Comparison of ENCODE assay signal across 19 mouse cellular contexts in the genomic region with DNA sequence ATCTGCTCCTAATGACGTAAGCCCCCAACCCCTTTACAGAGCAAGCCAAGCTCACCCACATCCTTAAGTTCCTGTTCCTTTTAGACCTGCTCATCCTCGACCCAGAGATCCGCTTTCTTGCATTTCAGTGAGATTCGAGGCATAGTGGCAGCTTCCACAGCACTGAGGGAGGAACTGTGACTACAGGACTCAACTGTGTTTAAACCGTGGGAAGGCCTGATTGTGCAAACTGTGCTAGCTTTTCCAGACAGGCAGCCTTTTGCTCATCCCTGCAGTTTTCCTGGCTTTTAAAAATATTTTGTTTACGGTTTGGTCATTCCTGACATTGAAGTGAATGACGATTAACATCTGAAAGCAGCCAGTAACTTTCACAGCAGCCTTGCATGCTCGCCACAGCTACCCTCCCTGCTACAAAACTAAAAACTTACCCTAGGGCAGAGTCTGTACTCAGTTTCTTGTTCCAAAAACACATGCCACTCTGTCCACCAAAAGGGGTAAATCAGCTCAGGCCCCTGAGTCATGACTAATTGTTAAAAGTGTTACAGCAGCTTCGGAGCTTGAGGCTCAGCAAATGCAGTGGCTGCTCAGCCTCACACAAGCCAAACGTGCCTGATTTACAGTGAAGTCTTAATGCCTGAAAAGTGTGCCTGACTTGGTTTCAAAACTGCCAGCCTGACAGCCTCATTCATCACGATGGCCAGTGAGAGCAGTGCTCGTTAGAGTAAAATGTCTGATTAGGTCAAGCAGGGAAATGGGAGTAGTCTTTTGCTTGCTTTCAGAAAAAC. TPM values are rescaled to one million over a fixed set of nuclear protein-coding genes. Genes with fewer than 3 reads are reported as not detected.
DNase-seq lines count a peak whose midpoint lies in the region; ATAC-seq and TF ChIP-seq lines count a peak whose summit lies in the region.
"Had no signal": no experiment of that assay in that cellular context is flagged by ENCODE, and none has a peak within 500 bp of the region (broad histone marks: within the 10 kb centered on the region; RNA-seq: fewer than 3 reads in every experiment).

No protein-coding gene starts in this region.

- no peak overlapping the region for H3K27ac ChIP-seq in hindbrain, embryonic 16.5 days (ENCODE audit: low read depth, low read length)
- no peak overlapping the region for H3K27ac ChIP-seq in hindbrain, embryonic 11.5 days (ENCODE audit: low read depth, low read length)
- no peak overlapping the region for H3K27ac ChIP-seq in neural tube, embryonic 12.5 days
- H3K27ac ChIP-seq in forebrain, embryonic 14.5 days (ENCODE audit: low read depth, low read length): no peak overlapping the region; the same call in 1 of the 2 replicates
- no peak overlapping the region for H3K27ac ChIP-seq in intestine, postnatal 0 days (ENCODE audit: low read depth, low read length)

- WGBS in hindbrain, embryonic 16.5 days: 72% methylated on average over 12 of the region's 12 CpGs
- 85% methylated on average over 12 of the region's 12 CpGs for WGBS in hindbrain, embryonic 11.5 days
- 75% methylated on average over 12 of the region's 12 CpGs for WGBS in neural tube, embryonic 12.5 days
- WGBS in forebrain, embryonic 14.5 days: 57% methylated on average over 12 of the region's 12 CpGs
- 80% methylated on average over 12 of the region's 12 CpGs for WGBS in intestine, postnatal 0 days

- no peaks in the 10 kb centered on the region for H3K4me1 ChIP-seq in hindbrain, embryonic 16.5 days (ENCODE audit: control insufficient read depth, insufficient read depth, low read depth, low read length)
- no peaks in the 10 kb centered on the region for H3K4me1 ChIP-seq in hindbrain, embryonic 11.5 days (replicated peaks; ENCODE audit: control insufficient read depth, insufficient read depth, low read length)
- H3K4me1 ChIP-seq in neural tube, embryonic 12.5 days: no peaks in the 10 kb centered on the region
- no peaks in the 10 kb centered on the region for H3K4me1 ChIP-seq in forebrain, embryonic 14.5 days (ENCODE audit: control insufficient read depth, insufficient read depth, low read length)
- H3K4me1 ChIP-seq in intestine, postnatal 0 days (replicated peaks; ENCODE audit: control insufficient read depth, insufficient read depth, low read length): no peaks in the 10 kb centered on the region

- no peak overlapping the region for H3K9ac ChIP-seq in hindbrain, embryonic 16.5 days (ENCODE audit: low read depth, low read length)
- H3K9ac ChIP-seq in hindbrain, embryonic 11.5 days (ENCODE audit: low read depth, low read length): no peak overlapping the region
- H3K9ac ChIP-seq in neural tube, embryonic 12.5 days: no peak overlapping the region
- H3K9ac ChIP-seq in forebrain, embryonic 14.5 days (ENCODE audit: low read length): no peak overlapping the region
- no peak overlapping the region for H3K9ac ChIP-seq in intestine, postnatal 0 days (ENCODE audit: low read depth, low read length)

- no peak overlapping the region for H3K4me2 ChIP-seq in hindbrain, embryonic 16.5 days (ENCODE audit: low read length)
- H3K4me2 ChIP-seq in hindbrain, embryonic 11.5 days (replicated peaks; ENCODE audit: low read depth, low read length): no peak overlapping the region
- H3K4me2 ChIP-seq in neural tube, embryonic 12.5 days (replicated peaks): no peak overlapping the region
- no peak overlapping the region for H3K4me2 ChIP-seq in forebrain, embryonic 14.5 days (ENCODE audit: low read length)
- no peak overlapping the region for H3K4me2 ChIP-seq in intestine, postnatal 0 days (replicated peaks; ENCODE audit: low read depth)
- H3K4me2 ChIP-seq: heart, embryonic 11.5 days; liver, embryonic 11.5 days had no signal

- no peak overlapping the region for H3K4me3 ChIP-seq in hindbrain, embryonic 16.5 days (ENCODE audit: low read length)
- H3K4me3 ChIP-seq in hindbrain, embryonic 11.5 days (ENCODE audit: low read depth, low read length): no peak overlapping the region
- no peak overlapping the region for H3K4me3 ChIP-seq in neural tube, embryonic 12.5 days
- no peak overlapping the region for H3K4me3 ChIP-seq in forebrain, embryonic 14.5 days (ENCODE audit: low read depth, low read length)
- H3K4me3 ChIP-seq in intestine, postnatal 0 days (ENCODE audit: low read depth, low read length): no peak overlapping the region

- TF ChIP-seq CTCF in intestine, postnatal 0 days (IDR thresholded peaks at IDR 0.05; ENCODE audit: low read depth): no peak

- no peaks in the 10 kb centered on the region for H3K27me3 ChIP-seq in hindbrain, embryonic 16.5 days (replicated peaks; ENCODE audit: control insufficient read depth, insufficient read depth, low read length)
- no peaks in the 10 kb centered on the region for H3K27me3 ChIP-seq in hindbrain, embryonic 11.5 days (ENCODE audit: control insufficient read depth, insufficient read depth, low read length)
- no peaks in the 10 kb centered on the region for H3K27me3 ChIP-seq in neural tube, embryonic 12.5 days (replicated peaks)
- H3K27me3 ChIP-seq in forebrain, embryonic 14.5 days (replicated peaks; ENCODE audit: control insufficient read depth, insufficient read depth, low read length): no peaks in the 10 kb centered on the region
- no peaks in the 10 kb centered on the region for H3K27me3 ChIP-seq in intestine, postnatal 0 days (replicated peaks; ENCODE audit: control insufficient read depth, insufficient read depth, low read length)

- no peak for DNase-seq in hindbrain, embryonic 11.5 days (ENCODE audit: low spot score)
- no peak for DNase-seq in neural tube, embryonic 10.5 days (ENCODE audit: extremely low spot score, low spot score)
- peak; percentile 60 for DNase-seq in forebrain, embryonic 14.5 days (ENCODE audit: low spot score)
- DNase-seq: cerebellum, adult 11 months; cerebellum, postnatal 36 days; heart, postnatal 4 days; kidney, adult 11 months; right cerebral cortex, postnatal 25 days had no signal

- H3K9me3 ChIP-seq in hindbrain, embryonic 16.5 days (ENCODE audit: control insufficient read depth, low read length): no peaks in the 10 kb centered on the region
- H3K9me3 ChIP-seq in hindbrain, embryonic 11.5 days (ENCODE audit: control insufficient read depth, low read length): no peaks in the 10 kb centered on the region
- H3K9me3 ChIP-seq in neural tube, embryonic 12.5 days: no peaks in the 10 kb centered on the region
- no peaks in the 10 kb centered on the region for H3K9me3 ChIP-seq in forebrain, embryonic 14.5 days (replicated peaks; ENCODE audit: control insufficient read depth, low read length)
- H3K9me3 ChIP-seq in intestine, postnatal 0 days (ENCODE audit: control insufficient read depth): no peaks in the 10 kb centered on the region

- H3K36me3 ChIP-seq in hindbrain, embryonic 16.5 days (ENCODE audit: control insufficient read depth, insufficient read depth, low read length): peaks cover 19% of the 10 kb centered on the region
- H3K36me3 ChIP-seq in hindbrain, embryonic 11.5 days (ENCODE audit: control insufficient read depth, insufficient read depth, low read length): 0 out of 2 replicates have a peak, but pooled peaks cover 3% of the 10 kb centered on the region
- peaks cover 30% of the 10 kb centered on the region for H3K36me3 ChIP-seq in neural tube, embryonic 12.5 days
- peaks cover 45% of the 10 kb centered on the region for H3K36me3 ChIP-seq in forebrain, embryonic 14.5 days (ENCODE audit: control insufficient read depth, insufficient read depth, low read length)
- H3K36me3 ChIP-seq in intestine, postnatal 0 days (ENCODE audit: control insufficient read depth, insufficient read depth): peaks cover 42% of the 10 kb centered on the region

- peak; percentile 70; the same call in 1 of the 2 replicates for ATAC-seq in hindbrain, embryonic 16.5 days
- no peak for ATAC-seq in hindbrain, embryonic 11.5 days (ENCODE audit: low FRiP score)
- 0 out of 2 replicates have a peak, but pooled peaks have one; percentile 21 for ATAC-seq in neural tube, embryonic 12.5 days (ENCODE audit: low FRiP score, low read depth)
- peak; percentile 61 for ATAC-seq in forebrain, embryonic 14.5 days
- no peak for ATAC-seq in granulocyte monocyte progenitor cell, adult 5-6 weeks (replicated peaks; ENCODE audit: poor library complexity, severe bottlenecking)
- ATAC-seq in intestine, postnatal 0 days: no peak

RNA-seq across cellular contexts. Expression of gene Farsb, which starts 37.4 kb away (rescaled TPM):
- polyA plus RNA-seq in hindbrain, embryonic 16.5 days (2015; fragmentation: Nextera tagmentation; extraction: Ambion mirVana): 160 and 161 TPM in 2 replicates
- 146 and 152 TPM in 2 replicates for polyA plus RNA-seq in hindbrain, embryonic 11.5 days (2014; fragmentation: Nextera tagmentation; extraction: Ambion mirVana)
- 124 TPM in 2 replicates for polyA plus RNA-seq in neural tube, embryonic 12.5 days (2016; fragmentation: Nextera tagmentation; extraction: Ambion mirVana)
- polyA plus RNA-seq in forebrain, embryonic 14.5 days (2014; fragmentation: Nextera tagmentation; extraction: Ambion mirVana): 172 and 188 TPM in 2 replicates
- total RNA-seq in granulocyte monocyte progenitor cell, adult 5-6 weeks (2014; fragmentation: Nextera tagmentation): 81.3 and 85.3 TPM in 2 replicates
- 75.1 and 85.1 TPM in 2 replicates for total RNA-seq in granulocyte monocyte progenitor cell, adult 5-6 weeks (2017)
- polyA plus RNA-seq in intestine, postnatal 0 days (2015; fragmentation: Nextera tagmentation; extraction: Ambion mirVana): 59.2 and 61.5 TPM in 2 replicates

RNA-seq across cellular contexts. Expression of gene Mogat1, which starts 59.5 kb away (rescaled TPM):
- 0.51 and 0.77 TPM in 2 replicates for polyA plus RNA-seq in hindbrain, embryonic 16.5 days (2015; fragmentation: Nextera tagmentation; extraction: Ambion mirVana)
- polyA plus RNA-seq in hindbrain, embryonic 11.5 days (2014; fragmentation: Nextera tagmentation; extraction: Ambion mirVana): 0.45 and 0.59 TPM in 2 replicates
- 0.37 and 0.75 TPM in 2 replicates for polyA plus RNA-seq in neural tube, embryonic 12.5 days (2016; fragmentation: Nextera tagmentation; extraction: Ambion mirVana)
- polyA plus RNA-seq in forebrain, embryonic 14.5 days (2014; fragmentation: Nextera tagmentation; extraction: Ambion mirVana): not detected in 2 replicates
- total RNA-seq in granulocyte monocyte progenitor cell, adult 5-6 weeks (2014; fragmentation: Nextera tagmentation): not detected in 2 replicates
- not detected in 2 replicates for total RNA-seq in granulocyte monocyte progenitor cell, adult 5-6 weeks (2017)
- polyA plus RNA-seq in intestine, postnatal 0 days (2015; fragmentation: Nextera tagmentation; extraction: Ambion mirVana): 0.44 and 0.98 TPM in 2 replicates
- total RNA-seq: gastrocnemius, adult 18-20 months; heart, postnatal 4 days; layer of hippocampus, postnatal 14 days; left cerebral cortex, postnatal 25 days; megakaryocyte progenitor cell, adult 5-6 weeks; MEL had no signal
- polyA plus RNA-seq: heart, embryonic 11.5 days; liver, embryonic 11.5 days had no signal

Comparison
In these comparisons a context has a peak if more than half of its experiments do, and no peak if none do; other contexts are left out.
1. ATAC-seq: peak in hindbrain, embryonic 16.5 days (single experiment), neural tube, embryonic 12.5 days (single experiment) and forebrain, embryonic 14.5 days (single experiment); none in hindbrain, embryonic 11.5 days (single experiment), granulocyte monocyte progenitor cell, adult 5-6 weeks (single experiment) and intestine, postnatal 0 days (single experiment).